Mouse (Mus musculus) heart, postnatal 4 days (tissue): ENCODE data around the gene Fuom. TPM values are rescaled to one million over a fixed set of nuclear protein-coding genes. Genes with fewer than 3 reads are reported as not detected.
"Not testable (repeated sequence)": the region's sequence is repeated elsewhere in the genome, so short reads cannot be mapped to it uniquely, and the experiment has no call there.

Source experiments
- DNase-seq: peaks from one replicate; pipeline ENCODE4 v3.0.0; 2021
- total RNA-seq, 2 experiments: library from RNA; stranded (reverse); gene quantifications; 2 replicates each; pipeline ENCODE4 v1.2.3; 2021

Fuom gene
- total RNA-seq = 100 to 1,000 TPM; 106 to 119 TPM

DNA sequence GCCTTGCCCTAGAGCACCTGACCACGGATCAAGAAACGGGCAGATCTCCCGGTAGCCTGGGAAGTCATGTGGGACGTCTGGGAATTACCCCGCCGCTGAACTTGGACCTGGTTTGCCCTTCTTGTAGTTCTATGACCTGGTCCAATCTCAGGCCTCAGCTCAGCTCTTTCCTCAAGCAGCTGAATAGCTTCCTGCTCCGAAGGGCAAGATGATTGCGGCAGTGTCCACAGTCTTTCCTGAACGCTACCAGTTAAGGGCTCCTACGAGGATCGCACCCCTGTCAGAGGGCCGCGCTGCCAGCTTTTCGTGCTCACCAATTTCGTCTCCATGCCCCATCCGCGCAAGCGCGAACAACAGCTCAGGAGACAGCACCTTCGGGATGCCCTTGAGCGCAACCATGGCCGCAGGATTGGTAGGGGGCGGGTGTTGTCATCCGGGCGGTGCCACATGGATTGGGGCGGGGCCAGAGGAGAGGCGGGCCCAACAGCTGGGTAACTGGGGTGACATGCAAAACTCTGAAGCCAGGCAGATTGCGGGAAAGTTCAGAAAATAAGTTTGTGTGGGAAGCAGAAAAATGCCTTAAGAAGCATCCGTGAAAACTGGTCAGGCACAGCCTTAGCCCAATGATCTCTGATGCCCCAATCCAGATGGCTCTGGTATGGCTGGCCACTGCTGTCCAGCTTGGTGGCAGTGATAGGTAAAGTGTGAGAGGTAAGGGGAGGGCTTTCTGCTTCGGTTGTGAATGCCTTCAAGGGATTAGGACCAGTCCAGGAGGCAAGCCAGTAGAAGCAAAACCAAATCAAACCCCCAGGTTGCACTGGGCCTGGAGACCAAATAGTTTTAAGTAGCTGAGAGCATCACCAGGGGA lies at the start of gene Fuom:
Fuom (minus strand) TSS at position 449 of the 868 bp plus-strand sequence.
- peak; percentile 91 for DNase-seq

DNA sequence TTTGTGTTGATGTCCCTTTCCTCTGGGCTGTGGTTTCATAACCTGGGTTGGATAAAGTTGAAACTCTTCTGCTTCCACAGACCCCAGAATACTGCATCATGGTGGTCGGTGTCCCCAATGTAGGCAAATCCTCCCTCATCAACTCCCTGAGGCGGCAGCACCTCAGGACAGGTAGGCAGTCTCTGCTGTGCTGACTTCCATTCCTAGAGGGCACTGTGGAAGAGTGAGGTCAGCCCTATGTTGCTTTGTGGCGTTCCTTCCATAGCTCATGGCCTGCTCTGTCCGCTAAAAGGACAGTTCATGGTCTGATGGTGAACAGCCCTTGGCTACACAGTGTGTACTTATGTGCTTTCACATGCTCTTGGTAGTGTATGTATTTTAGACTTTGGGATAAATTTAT lies 42.3 kb upstream of the Fuom start:
- no peak for DNase-seq

DNA sequence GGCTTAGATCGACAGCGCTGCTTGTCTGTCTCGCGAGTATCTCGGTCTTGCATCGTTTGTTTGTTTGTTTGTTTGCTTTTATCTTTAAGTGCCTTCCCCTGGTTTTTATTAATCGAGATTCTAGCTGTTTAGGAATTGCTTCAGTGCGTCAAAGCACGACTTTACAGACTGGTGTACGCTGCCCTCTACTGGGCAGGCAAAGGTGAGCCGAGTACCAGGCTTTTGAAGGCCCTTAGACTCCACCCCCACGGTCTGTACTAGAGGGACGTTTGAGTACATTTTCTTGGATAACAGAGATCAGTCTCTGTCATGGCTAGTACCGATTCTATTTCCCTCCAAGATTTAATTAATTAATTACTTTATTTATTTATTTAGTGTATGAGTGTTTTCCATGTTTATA lies 39.1 kb upstream of the Fuom start:
- peak; percentile 76 for DNase-seq

DNA sequence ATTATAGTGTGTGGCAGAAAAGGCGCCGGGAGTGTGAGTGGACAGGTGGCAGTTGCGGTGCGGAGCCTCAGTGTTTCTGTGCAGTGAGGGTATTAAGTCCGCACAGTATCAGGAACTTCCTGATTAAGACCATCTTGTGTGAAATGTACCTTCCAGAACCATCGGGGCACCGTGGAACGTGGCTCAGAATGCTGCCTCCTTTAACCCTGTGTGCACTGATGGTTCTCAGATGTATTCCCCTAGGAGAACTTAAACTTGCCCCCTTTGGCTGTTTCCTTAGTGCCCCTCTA lies 35.7 kb upstream of the Fuom start:
- DNase-seq = no peak

DNA sequence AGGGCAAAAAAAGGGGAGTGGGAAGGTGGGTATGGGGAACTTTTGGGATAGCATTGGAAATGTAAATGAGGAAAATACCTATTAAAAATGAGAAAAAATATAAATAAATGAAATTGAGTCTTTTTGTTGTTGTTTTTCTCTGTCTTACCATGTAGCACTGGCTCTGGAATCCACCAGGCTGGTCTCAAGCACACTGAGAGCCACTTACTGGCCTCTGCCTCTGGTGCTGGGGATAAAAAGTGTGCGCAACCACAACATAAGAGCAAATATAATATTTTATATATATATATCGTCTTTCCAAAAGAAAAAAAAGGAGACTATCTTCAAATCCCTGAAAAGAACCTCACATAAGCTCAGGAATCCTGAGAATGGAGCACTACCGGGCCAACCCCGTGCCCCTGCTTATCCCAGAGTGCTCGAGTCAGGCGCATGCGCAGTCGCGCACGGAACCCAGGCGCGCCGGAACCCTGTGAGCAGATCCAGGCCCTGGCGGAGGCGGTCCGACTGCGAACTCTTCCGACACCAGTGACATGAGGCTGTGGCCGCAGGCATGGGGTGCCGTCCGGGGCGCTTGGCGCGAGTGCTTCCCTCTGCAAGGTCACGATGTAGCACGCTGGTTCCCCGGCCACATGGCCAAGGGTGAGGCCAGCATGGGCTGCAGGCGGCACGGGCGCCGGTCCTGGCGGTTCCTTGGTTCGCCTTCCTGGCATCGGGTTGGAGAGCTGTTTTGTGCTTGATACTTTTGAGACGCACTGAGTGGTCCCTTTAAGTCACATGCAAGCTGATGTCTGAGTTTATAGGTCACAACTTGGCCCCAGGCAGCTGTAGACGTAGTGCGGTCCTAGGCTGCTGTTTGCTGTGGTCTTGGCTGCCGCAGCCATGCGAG lies 35.1 kb upstream of the Fuom start, which contains the start of gene Mtg1:
Mtg1 (plus strand) TSS at position 430 of the 886 bp plus-strand sequence.
- peak; percentile 98 for DNase-seq

DNA sequence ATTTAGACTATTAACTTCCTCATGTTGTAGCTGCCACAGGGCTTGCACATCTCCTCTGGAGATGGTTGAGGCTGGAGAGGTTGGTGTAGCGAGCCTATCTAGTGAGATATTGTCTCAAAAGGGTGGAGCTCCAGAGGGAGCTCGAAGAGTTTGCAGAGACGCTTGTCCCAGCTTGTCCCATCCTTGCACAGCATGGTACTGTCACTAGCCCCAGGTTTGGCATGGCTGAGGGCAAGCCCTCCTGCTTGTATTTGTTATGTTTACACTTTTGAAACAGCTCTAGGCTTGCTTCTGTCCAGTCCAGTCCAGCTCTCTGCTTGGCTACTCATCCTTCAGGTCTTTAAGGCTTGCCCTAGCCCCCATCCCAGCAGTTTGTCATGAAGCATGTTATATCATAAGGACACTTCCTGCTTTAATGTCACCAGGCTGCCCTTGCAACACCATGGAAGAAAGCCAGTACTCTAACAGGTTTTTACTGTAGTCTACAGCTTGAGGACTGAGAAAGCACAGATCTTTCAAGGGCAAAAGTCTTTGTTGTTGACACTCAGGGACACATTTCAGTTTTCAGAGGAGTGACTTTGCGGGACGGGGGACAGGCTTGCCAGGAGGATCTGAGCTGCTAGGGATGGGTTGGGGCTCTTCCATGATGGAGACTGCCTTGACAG lies 33.0 kb upstream of the Fuom start:
- no peak for DNase-seq

DNA sequence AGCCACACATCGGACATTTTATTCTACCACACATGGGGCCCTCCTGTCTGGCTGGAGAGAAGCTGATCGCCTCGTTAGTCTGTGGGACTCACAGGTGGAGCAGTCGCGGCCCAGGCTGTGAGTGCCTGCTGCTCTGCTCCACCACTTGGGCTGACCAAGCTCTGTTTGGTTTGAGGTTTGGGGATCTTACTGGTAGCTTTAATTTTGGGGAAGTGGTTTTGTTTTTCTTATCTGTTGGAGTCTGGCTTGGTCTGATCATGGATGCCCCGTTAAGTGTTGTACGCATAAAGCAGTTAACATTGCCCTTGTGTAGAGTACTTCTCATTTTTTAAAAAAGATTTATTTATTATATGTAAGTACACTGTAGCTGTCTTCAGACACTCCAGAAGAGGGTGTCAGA lies 31.8 kb upstream of the Fuom start:
- DNase-seq = not testable (repeated sequence)

DNA sequence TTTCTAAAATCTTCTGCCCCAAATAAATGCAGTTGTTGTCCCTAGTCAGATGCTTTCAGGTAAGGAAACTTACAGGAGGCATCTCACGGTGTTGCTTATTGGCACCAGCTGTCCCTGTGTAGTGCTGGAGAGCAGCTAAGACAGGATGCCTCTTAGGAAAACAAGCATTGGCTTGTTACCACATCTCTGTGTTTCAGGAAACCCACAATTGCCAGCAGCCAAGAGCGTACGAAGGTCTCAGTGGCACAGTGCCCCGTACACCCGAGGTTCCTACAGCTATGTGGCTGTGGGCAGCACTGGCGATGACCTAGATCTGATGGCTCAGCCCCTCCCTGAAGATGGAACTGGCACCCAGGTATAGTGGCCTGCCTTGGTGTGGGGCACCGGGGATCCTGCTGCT lies 29.9 kb upstream of the Fuom start:
- not testable (repeated sequence) for DNase-seq

DNA sequence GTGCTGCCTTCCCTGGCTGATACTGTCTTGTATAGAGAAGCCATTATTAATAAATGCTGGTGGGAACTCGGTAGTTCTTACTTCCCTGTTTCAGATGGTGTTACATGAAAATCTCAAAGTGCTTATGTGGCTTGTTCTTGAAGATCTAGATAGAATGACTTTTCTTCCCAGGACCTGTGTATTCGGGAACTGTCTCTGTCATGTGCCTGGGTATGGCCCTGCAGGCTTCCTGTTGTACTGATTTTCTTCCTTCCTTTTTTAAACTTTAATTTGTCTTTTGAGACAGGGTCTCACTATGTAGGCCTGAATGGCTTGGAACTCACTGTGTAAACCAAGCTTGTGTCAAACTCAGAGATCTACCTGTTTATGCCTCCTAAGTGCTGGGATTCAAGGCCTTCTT lies 25.7 kb upstream of the Fuom start:
- no peak for DNase-seq

DNA sequence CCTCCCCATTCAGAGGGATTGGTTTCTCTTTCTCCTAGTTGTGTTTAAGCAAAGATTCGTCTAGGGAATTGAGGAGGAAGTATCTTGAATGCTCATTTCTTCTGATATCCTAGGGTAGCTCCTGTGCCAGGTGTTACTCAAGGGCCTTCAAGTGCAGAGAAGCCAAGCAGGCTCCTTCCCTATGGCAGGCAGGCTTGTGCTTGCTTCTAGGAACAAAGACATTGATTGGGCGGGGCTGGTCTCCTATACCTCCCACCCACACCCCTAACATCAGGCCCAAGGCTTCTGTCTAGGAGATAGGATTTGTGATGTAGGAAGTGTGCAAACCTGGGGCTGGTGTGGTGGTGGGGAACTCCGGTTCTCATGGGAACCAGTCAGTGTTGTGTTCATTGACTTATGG lies 24.7 kb upstream of the Fuom start:
- no peak for DNase-seq

DNA sequence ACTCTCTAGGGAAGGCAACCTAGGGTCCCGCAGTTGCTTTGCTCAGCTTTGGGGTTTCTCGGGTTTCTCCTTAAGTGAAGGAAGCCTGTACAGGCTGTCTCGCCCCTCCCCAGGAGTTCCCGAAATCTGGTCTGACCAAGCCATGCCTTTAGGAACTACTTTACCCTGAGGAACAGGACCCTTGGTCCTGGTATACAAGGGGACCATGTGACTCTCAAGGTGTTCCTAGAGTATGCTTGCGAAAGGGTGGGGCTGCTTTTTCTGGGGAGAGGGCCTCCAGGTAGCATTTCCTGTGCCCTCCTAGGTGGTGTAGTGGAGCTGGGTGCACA lies 23.7 kb upstream of the Fuom start:
- DNase-seq = no peak

DNA sequence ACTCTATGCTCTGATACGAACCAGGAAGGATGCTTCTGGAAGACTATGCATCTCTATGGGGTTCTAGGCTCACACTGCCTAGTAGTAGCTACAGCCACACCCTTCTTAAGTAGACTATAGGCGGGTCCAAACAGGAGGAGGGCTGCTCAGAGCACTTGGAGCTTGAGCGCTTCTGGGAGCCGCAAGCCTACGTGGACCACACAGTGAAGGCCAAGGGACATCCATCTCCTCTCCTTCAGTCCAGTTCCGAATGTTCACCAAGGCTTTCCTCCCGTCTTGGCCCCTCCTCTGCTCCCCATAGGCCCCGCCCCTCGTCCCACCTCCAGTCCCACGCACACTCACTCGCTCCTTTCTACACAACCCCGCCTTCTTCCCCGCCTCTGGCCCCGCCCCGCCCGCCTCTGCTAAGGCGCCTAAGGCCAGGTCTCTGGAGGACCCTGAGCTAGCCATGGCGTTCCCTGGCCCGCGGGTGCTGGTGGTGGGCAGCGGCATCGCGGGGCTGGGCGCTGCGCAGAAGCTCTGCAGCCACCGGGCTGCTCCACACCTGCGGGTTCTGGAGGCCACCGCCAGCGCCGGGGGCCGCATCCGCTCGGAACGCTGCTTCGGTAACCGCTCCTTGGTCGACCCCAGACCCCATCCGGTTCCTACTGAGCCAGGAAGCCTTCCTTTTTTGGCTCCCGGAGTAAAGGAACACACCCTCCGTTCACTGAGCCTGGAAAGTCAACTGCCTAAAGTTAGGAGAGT lies 23.2 kb upstream of the Fuom start:
- peak; percentile 94 for DNase-seq

DNA sequence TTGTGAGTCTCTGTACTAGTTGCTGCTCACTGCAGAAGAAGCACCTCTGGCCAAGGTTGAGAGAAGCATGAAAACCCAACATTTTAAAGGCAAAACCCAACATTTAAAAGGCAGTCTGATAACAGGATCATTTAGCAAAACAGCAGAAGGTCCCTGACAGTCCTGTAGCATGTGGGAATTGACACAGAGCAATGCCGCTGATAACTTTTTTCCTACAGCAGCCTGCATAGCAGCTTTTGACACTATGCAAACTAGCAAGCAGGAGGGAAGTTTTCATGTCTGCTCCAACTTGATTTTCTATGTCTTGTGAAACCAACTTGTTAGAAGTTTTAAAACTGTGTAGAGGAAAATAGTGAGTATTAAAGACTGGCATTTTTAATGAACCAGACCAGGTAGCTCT lies 22.1 kb upstream of the Fuom start:
- no peak for DNase-seq

DNA sequence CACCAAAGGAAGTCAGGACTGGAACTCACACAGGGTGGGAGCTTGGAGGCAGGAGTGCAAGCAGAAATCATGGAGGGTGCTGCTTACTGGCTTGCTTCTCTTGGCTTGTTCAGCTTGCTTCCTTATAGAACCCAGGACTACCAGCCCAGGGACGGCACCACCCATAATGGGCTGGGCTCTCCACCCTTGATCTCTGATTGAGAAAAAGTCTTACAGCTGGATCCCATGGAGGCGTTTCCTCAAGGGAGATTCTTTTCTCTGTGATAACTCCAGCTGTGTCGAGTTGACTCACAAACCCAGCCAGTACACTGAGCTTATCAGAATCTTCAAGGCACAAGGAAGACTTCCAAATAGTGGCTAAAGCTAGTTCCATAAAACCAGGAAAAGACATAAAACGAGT lies 20.5 kb upstream of the Fuom start:
- DNase-seq = no peak

DNA sequence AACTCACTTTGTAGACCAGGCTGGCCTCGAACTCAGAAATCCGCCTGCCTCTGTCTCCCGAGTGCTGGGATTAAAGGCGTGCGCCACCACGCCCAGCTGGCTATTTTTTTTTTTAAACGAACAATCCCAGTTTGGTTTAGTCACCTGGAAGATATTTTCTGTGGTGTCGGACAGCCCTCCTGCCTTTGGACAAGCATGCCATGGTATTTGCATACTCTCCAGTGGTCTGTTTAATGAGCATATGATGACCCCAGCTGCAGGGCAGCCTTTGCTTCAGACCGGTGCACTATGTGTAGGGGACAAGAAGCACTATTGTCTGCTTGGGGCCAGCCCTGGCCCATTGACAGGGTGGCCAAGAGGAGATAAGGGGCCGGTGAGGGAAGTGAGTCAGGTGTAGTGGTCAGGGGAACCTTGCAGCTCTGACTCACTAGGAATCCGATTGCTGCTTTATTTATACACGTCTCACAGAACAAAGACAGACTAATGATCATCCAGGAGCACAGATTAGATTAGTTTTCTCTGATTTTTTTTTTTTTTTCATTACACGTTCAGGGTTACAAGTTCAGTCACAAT lies 19.2 kb upstream of the Fuom start:
- no peak for DNase-seq

DNA sequence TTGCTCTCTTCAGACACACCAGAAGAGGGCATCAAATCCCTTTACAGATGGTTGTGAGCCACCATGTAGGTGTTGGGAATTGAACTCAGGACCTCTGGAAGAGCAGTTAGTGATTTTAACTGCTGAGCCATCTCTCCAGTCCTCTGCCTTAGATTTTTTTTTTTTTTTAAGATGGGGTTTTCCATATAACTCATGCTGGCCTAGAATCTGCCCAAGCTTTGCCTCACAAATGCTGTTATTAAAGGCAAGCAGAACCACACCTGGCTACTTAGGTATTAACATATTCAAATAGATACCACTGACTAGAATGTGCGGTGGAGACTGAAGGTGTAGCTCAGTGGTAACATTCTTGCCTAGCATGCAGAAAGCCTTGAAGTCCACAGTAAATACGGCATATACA lies 18.2 kb upstream of the Fuom start:
- no peak for DNase-seq

DNA sequence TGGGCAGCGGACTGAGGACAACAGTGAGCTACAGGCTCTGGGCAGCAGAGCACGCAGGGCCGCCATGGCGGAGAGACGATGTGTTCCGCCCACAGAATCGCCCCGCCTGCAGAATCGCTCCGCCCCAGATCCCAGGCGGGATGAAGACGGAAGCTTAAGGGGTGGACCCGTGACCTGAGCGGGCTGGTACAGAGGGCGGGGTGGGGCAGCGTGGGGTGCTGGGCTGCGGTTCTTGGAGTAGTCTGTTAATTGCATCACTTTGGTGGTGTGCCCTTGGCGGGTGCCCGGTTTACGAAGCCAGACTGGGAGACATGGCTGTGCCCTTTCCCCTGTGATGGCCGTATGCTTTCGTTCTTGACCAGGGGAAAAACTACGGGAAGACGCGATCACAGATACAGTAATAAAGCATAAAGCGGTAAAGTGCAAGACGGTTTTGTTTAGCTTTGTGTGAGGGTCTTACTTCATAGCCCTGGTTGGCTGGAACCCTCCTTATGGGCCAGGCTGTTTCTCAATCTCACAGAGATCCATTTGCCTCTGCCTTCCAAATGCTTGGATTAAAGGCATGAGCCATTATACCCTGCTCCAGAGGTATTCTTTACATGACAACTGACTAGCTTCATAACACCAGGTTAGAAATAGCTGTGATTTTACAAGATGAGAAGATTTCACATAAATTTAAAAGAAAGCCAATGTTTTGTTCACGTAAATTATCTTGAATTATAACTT lies 14.3 kb upstream of the Fuom start, which contains the start of gene Echs1:
Echs1 (minus strand) TSS at position 148 of the 726 bp plus-strand sequence.
- DNase-seq = peak; percentile 91

DNA sequence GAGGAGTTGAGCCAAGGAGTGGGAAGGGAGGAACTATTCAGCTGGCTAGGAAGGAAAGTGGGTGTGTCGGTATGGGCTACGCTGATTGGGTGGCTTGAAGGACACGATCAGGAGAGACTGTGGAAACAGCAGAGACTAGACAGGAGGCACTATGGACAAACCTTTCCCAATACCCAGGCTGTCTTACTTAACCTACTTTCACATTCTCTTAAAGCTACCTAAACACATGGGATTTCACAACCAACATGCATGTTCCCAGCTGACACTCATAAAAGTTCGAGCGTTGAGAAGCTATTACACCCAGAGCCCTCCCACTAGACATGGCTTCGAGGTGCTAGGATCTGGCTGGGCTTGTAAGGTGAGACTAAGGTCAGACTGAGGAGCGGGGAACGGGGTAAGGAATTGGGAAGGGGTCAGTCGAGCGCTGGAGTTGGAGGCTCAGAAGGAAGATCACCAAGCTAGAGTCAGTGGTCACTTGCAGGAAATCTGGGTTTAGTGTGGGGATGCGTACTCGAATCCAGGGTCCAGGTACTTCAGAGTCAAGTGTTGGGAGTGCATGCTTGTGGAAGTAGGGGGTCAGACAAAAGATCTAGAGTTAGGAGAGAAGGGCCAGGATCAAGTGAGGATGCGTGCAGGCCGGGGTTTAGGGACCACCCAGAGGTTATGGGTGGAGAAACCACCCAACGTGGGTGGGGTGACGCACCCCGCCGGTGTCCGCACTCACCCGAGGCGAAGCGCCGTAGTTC lies 13.5 kb upstream of the Fuom start, which contains the start of gene Paox:
Paox (plus strand) TSS at position 217 of the 746 bp plus-strand sequence.
- peak; percentile 68 for DNase-seq

DNA sequence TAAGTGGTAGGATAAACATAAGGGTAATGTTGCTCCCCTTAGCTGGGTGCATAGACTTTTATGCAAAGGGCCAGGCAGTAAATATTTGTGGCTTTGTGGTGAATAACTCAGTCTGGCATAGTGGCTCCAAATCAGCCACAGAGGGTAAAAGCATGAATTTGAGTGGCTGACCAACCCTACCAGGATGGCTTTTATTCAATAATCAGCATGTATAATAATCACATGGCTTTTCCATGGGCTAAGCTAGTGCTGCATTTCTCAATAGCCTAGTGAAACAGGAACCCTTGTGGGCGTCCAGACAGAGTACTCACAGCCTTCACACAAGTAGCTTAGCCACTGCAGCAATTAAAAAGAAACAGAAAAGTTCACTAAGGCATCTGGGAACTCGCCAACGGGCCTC lies 9.7 kb upstream of the Fuom start:
- no peak for DNase-seq

DNA sequence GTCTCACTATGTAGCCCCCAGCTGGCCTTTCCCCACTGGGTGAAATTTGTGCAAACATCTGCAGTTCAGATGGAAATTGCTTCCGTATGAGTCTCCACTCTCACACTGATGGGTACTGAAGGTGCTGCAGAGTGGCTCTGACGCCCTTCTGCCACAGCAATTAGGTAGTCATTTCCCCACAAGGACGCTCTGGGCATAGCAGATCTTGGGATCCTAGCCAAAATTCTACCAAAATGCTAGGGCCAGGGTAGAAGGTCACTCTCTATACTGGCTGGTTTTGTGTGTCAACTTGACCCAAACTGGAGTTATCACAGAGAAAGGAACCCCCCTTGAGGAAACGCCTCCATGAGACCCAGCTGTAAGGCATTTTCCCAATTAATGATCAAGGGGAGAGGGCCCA lies 1.8 kb upstream of the Fuom start:
- DNase-seq = no peak

DNA sequence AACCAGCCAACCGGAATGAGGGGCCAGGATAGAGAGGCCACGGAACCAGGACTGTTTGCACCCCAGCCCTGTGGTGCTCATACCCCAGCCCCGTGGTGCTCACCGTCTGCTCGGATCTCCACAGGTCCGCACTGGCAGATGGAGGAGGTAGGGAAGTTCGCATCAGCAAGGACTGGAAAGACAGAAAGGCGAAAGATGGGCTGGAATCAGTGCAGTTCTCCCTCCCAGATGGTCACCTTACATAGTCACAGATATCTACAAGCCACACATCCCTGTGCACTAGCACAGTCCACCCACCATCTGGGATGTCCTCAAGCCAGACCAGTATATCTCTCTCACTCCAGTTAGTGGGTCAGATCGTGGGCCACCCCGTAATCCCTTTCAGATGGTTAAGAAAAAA lies 743 bp downstream of the Fuom start:
- DNase-seq = no peak
